ENCODE assay signal across 21 mouse cellular contexts in genomic region chr11:79134416-79135104, GRCm38 (mm10). TPM values are rescaled to one million over a fixed set of nuclear protein-coding genes. Genes with fewer than 3 reads are reported as not detected.
DNase-seq lines count a peak whose midpoint lies in the region; ATAC-seq and TF ChIP-seq lines count a peak whose summit lies in the region.
"Had no signal": no experiment of that assay in that cellular context is flagged by ENCODE, and none has a peak within 500 bp of the region (broad histone marks: within the 10 kb centered on the region; RNA-seq: fewer than 3 reads in every experiment).

No protein-coding gene starts in this region.

- 0 out of 2 replicates have a peak overlapping the region, but pooled peaks have one; percentile 16 for H3K9ac ChIP-seq in heart, embryonic 12.5 days
- H3K9ac ChIP-seq: forebrain, postnatal 0 days; hindbrain, embryonic 15.5 days; limb, embryonic 15.5 days; midbrain, embryonic 13.5 days had no signal

- H3K4me3 ChIP-seq in heart, embryonic 12.5 days: no peak overlapping the region
- no peak overlapping the region for H3K4me3 ChIP-seq in layer of hippocampus, adult 2 months
- H3K4me3 ChIP-seq: forebrain, embryonic 10.5 days; hindbrain, embryonic 15.5 days; limb, embryonic 15.5 days; midbrain, embryonic 13.5 days had no signal

- no peaks in the 10 kb centered on the region for H3K36me3 ChIP-seq in heart, embryonic 12.5 days
- H3K36me3 ChIP-seq: hindbrain, embryonic 15.5 days; limb, embryonic 15.5 days; midbrain, embryonic 13.5 days had no signal

- ATAC-seq in heart, embryonic 12.5 days (ENCODE audit: insufficient number of reproducible peaks, low FRiP score): no peak
- no peak for ATAC-seq in cerebellum, adult (ENCODE audit: insufficient number of reproducible peaks, low FRiP score, low TSS enrichment)
- ATAC-seq: forebrain, postnatal 0 days; lung, postnatal 0 days; midbrain, embryonic 13.5 days had no signal

- no peaks in the 10 kb centered on the region for H3K27me3 ChIP-seq in heart, embryonic 12.5 days (replicated peaks)
- H3K27me3 ChIP-seq: hindbrain, embryonic 15.5 days; limb, embryonic 15.5 days; midbrain, embryonic 13.5 days had no signal

- TF ChIP-seq CTCF in layer of hippocampus, adult 2 months (conservative IDR thresholded peaks at IDR 0.05): no peak

- H3K9me3 ChIP-seq in heart, embryonic 12.5 days (replicated peaks): no peaks in the 10 kb centered on the region
- H3K9me3 ChIP-seq: hindbrain, embryonic 15.5 days; limb, embryonic 15.5 days; midbrain, embryonic 13.5 days had no signal

- WGBS in heart, embryonic 12.5 days: 68% methylated on average over 13 of the region's 13 CpGs

- intact Hi-C loops in heart, postnatal 36 days (cut with DNase I): no loop called here

- no peak overlapping the region for H3K4me2 ChIP-seq in heart, embryonic 12.5 days
- H3K4me2 ChIP-seq: hindbrain, embryonic 15.5 days; limb, embryonic 15.5 days; midbrain, embryonic 13.5 days had no signal

- H3K27ac ChIP-seq in heart, embryonic 12.5 days (ENCODE audit: poor library complexity, severe bottlenecking): no peak overlapping the region
- H3K27ac ChIP-seq in layer of hippocampus, adult 2 months: 0 out of 2 replicates have a peak overlapping the region, but pooled peaks have one; percentile 33
- H3K27ac ChIP-seq: hindbrain, embryonic 15.5 days; midbrain, embryonic 13.5 days had no signal

- DNase-seq in heart, postnatal 36 days: no peak
- DNase-seq in layer of hippocampus, adult 2 months (ENCODE audit: low spot score in 2 of 2): no peak
- DNase-seq in layer of hippocampus, adult 11-12 months (ENCODE audit: low spot score): no peak
- peak; percentile 72 for DNase-seq in induced T-regulatory cell, adult 2 months (ENCODE audit: low read depth)
- peak; percentile 76 for DNase-seq in yolk sac, embryonic 10.5 days (ENCODE audit: low spot score)
- DNase-seq: adrenal gland, postnatal 14 days; B cell, adult 2 months; cerebellum, adult 11 months; cerebellum, postnatal 14 days; forebrain, postnatal 0 days; heart, postnatal 4 days; layer of hippocampus, postnatal 36 days; right cerebral cortex, postnatal 14 days; thymus, adult 18-20 months had no signal

- peaks cover 74% of the 10 kb centered on the region for H3K4me1 ChIP-seq in heart, embryonic 12.5 days (replicated peaks)

RNA-seq across cellular contexts. Expression of gene Ksr1, which starts 11.6 kb away (rescaled TPM):
- 3.3 and 3.5 TPM in 2 replicates for polyA plus RNA-seq in heart, embryonic 12.5 days (2016; fragmentation: Nextera tagmentation; extraction: Ambion mirVana)
- 1 to 10 TPM; 6.6 to 6.7 TPM for total RNA-seq in heart, postnatal 36 days (2021)
- total RNA-seq in layer of hippocampus, adult 2 months (2021): 100 to 1,000 TPM; 230 to 231 TPM

Comparison
In these comparisons a context has a peak if more than half of its experiments do, and no peak if none do; other contexts are left out.
1. DNase-seq: peak in induced T-regulatory cell, adult 2 months (single experiment) and yolk sac, embryonic 10.5 days (single experiment); none in heart, postnatal 36 days (0 of 2), layer of hippocampus, adult 2 months (0 of 2) and layer of hippocampus, adult 11-12 months (single experiment).
2. RNA of gene Ksr1, which starts 11.6 kb away (total RNA-seq): 230 to 231 TPM in layer of hippocampus, adult 2 months; 6.6 to 6.7 TPM in heart, postnatal 36 days; every median in the first group is over 10 times any median in the second.